Mouse (Mus musculus) stomach, adult 2 months (tissue): ENCODE measurements around the gene H6pd. TPM values are rescaled to one million over a fixed set of nuclear protein-coding genes. Genes with fewer than 3 reads are reported as not detected.

ENCODE experiments used
- polyA plus RNA-seq: library from polyadenylated mRNA; depleted of rRNA; stranded (reverse); fragments of >200 nt; gene quantifications from 2 replicates; pipeline ENCODE4 v1.2.3, GENCODE M21; 2012; rRNA removed

Gene H6pd
- polyA plus RNA-seq: 23.2 and 24.8 TPM in 2 replicates

GRCm38 (mm10) chr4:150008853-150009586 lies at the start of gene H6pd:
Gene H6pd, minus strand, starts transcription at chr4:150009023.

GRCm38 (mm10) chr4:149954893-149955439 lies 53.9 kb downstream of the H6pd start, which contains the start of gene Spsb1:
Gene Spsb1, minus strand, starts transcription at chr4:149955043.

Other genes with a start within 250 kb of the H6pd start
- gene Slc25a33, start 234.7 kb downstream of the H6pd start, polyA plus RNA-seq: 12.0 and 21.4 TPM in 2 replicates
- gene Spsb1, start 54.0 kb downstream of the H6pd start, polyA plus RNA-seq: 11.1 and 15.0 TPM in 2 replicates
- gene Gpr157, start 78.3 kb upstream of the H6pd start, polyA plus RNA-seq: 0.93 and 1.1 TPM in 2 replicates
- 8.3 and 9.9 TPM in 2 replicates for gene Slc2a5, start 110.3 kb upstream of the H6pd start, polyA plus RNA-seq
- 0.05 and 0.06 TPM in 2 replicates for gene Slc2a7, start 139.9 kb upstream of the H6pd start, polyA plus RNA-seq
- gene Car6, start 192.3 kb upstream of the H6pd start, polyA plus RNA-seq: 0.09 TPM in 1 of 2 replicates, not detected in the other
- 302 and 373 TPM in 2 replicates for gene Eno1, start 227.7 kb upstream of the H6pd start, polyA plus RNA-seq